Mouse (Mus musculus): ENCODE measurements around the gene Endog.
"Not testable (repeated sequence)": the region's sequence is repeated elsewhere in the genome, so short reads cannot be mapped to it uniquely, and the experiment has no call there.

Gene Endog

GRCm38 (mm10) chr2:30171997-30172382 is 697 bp downstream of the Endog start:
- DNase-seq = no peak

- DNase-seq = no peak
Observed at GRCm38 (mm10) chr2:30173541-30174240, 2.4 kb downstream of the Endog start.

DNA sequence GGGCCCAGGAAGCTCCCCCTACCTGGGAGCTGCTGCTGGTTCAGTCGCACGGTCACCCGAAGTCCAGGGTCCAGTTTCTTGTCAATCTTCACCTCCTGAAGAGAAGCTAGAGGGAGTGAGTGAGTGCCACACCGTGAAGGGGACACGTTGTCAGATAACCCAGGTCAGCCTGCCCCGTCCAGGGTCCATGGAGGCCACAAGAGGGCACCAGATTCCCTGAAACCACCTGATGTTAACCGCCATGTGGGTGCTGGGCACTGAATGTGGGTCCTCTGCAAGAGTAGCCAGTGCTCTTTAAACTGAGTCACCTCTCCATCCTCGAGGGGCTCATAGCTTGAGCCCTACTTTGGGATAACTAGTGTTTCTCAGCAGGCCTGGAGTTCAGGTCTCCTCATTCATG is 4.6 kb downstream of the Endog start:
- DNase-seq = no peak

DNA sequence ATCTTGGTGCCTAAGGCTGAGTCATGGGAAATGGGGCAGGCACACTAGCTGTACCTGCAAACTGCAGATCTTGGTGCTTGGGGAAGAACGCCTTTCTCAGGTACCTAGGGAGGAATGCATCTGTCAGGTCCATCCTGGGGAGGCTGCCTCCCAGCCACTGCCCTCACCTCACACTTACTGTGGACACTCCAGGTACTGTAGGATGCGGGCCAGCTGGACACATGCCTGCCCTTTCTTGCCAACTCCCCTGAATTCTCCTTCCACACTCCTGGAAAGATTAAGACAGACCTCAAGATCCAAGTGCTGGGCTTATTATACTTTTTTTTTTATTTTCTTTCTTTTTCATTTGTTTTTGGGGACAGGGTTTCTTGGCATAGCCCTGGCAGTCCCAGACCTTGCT is 5.3 kb downstream of the Endog start:
- no peak for DNase-seq

DNA sequence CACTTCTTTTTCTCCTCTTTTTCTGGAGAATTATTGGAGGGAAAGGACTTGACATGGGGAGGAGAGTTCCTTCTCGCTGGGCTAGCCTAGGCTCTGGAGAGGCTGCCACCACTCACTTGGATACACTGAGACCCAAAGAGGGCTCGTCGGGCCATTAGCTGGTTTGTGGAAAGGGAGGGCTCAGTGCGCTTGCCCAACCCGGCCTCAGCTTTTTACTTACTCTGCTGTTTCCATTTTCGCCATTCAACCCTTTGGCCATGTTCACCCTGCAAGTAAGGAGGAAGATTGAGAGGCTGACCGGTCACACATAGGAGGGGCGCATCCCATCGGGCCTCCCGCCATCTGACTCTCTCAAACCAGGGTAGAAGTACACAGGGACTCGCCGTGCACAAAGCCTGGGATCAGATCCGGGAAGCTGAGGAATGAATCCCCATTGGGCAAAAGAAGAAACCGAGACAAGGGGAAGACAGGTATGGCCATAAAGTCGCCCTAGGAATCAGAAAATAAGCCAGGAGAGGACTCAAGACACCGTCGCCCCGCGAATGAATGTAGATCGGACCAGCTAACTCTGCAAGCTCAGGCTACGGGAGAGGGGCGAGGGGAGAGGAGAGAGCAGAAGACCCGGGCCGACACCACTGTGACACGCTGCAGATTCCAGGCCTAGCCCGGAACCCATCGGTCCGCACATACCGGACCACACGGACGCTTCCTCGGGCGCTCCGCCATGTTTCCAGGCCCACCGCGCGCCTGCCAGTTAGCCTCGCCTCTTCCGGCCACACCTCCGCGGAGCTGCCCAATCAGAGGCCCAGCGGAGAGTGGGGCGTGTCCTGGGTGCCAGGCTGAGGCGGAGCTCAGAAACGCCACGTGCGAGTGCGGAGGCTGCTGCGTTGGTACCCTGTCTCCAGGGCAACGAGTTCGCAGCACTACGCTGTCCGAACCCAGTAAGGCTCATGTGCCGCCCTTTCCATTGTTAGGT is 6.7 kb downstream of the Endog start, which contains the start of gene Spout1:
Gene Spout1 (minus strand): TSS at position 760 of the 976 bp plus-strand sequence.
- DNase-seq = peak; percentile 96

DNA sequence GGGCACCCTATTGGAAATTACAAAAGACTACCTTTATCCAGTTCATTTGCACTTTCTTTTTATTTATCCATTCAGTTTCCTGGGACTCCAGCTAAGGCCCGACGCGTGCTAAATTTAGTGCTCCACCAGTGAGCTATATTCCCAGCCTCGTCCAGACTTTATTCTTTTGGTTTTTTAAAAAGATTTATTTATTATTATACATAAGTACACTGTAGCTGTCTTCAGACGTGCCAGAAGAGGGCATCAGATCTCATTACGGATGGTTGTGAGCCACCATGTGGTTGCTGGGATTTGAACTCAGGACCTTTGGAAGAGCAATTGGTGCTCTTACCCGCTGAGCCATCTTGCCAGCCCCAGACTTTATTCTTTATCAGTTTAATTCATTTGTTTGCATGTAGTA is 7.4 kb downstream of the Endog start:
- not testable (repeated sequence) for DNase-seq

GRCm38 (mm10) chr2:30182424-30182823 is 11.1 kb downstream of the Endog start:
- no peak for DNase-seq

GRCm38 (mm10) chr2:30183721-30184120 is 12.4 kb downstream of the Endog start:
- peak; percentile 58 for DNase-seq

DNA sequence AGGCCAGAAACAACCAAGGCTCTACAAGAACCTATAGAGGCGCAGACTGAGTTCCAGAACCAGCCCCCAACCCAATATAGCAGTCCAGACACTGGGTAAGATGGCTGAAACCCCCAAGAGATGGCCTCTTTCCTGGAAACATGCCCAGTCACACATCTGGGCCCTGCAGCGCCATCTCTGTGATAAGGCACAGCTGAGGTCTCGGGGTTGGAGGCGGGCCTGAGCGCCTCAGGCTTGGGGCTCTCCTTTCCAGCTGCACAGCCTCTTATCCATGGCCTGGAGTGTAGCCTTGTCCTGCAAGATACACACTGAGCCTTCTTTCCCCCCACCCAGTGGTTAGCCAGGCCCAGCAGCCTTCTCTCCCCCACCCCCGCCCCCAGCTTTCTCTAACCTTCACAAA is 14.0 kb downstream of the Endog start:
- no peak for DNase-seq

DNA sequence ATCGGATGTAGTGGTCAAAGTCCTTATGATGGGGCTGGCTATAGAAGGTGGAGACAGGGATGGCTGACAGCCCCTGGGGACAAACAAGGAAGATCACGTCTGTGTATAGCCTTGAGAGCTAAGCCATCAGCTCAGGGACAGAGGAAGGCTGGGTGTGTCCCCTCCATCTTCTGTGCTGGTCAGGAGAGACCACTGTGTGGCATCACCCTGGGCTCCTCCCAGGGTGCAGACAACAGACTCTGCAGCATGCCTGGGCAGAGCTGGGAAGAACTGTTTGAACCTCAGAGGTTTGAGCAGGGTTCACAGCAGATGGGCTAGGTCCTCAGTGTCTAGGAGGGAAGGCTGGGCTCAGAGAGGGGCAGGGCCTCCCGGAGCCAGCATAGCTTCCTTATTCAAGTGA is 14.4 kb downstream of the Endog start:
- DNase-seq = no peak

DNA sequence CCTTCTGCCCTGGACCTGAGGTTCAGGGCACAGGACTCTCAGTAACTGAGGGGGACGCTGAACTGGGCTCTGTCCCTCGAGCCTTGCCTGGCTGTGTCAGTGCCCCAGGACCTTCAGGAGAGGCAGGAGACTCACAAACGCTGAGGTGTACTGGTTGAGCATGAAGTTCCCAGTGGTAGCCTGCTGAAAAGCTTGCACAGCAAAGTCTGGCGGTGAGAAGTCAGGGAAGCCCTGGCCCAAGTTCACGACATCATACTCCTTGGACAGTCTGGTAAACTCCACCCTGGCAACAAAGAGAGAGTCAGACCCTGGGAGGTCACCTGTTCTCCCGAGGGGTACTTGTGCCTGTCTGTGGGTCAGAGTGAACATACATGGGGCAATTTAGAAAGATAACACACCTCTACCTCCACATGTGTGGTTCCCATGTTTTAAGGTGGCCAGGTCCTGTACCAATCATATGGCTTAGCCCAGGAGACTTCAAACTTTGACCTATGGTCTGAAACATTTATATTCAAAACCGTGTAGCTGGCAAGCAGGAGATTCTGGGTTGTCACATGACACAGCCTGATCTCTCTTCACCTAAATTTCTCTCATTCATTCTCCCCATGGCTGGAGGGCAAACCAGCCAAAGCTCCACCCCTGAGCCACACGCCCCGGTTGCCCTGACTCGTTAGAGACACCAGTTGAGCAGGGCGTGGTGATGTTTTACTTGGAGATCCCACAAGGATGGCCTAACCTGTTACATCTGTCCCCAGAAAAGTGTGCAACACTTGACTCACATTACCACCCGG is 20.7 kb downstream of the Endog start:
- DNase-seq = peak; percentile 62

DNA sequence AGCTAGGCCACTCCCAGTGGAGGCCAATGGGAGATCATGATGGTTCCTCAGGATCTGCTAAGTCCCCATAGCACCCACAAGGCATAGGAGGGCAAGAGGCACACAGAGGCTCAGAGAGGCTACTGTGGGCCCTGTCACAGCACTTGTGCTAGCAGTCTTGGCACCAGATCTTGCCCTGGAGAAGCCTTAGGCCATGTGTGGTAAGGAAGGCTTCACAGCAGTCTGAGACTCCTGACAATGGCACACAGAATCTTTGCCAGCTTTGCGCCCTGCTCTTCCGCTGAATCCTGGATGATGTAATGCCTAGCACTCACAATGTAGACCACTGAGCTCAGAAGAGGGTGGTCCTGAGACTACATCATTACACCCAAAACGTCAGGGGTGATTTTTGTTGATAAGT is 23.4 kb downstream of the Endog start:
- no peak for DNase-seq

DNA sequence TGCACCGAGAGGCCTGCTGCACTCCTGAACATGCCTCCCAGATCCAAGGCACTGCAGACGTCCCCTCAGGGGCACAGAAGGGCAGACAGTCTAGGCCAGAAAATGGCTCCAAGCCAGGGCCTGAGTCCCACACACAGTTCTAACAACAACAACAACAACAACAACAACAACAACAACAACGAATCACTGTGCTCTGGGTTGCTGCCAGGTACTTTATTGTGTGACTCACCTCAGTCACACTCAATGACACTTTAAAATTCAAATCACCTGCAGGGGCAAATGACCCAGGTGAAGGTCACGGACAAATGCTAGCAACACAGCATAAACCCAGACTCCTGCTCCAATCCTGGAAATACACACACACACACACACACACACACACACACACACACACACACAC is 26.7 kb downstream of the Endog start:
- peak; percentile 64 for DNase-seq

GRCm38 (mm10) chr2:30199984-30200383 is 28.7 kb downstream of the Endog start:
- DNase-seq = no peak

DNA sequence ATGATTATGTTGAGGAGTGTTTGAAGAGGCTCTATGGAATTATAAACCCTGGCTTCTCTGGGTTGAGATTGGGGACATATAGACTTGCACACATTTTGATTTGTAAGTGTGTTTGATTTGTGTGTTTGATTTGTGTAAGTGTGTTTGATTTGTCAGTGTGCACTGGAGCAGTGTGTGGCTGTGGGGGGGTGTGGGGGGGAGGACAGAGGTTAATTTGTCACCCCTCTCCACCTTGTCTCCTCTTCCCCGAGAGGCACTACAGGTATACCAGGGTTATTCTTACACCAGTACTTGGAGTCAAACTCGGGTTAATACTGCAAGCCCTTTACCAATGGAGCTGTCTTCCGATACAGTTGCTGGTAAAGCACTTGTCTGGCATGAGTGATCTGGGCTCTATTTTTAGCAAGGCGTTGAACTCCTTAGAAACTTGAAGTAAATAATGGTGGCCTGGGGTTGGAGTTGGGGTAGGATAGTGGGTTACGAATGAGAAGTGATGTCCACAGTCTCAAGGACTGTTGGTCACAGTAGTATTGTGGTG is 29.2 kb downstream of the Endog start:
- DNase-seq = no peak

- no peak for DNase-seq
Observed at GRCm38 (mm10) chr2:30203439-30203838, 32.1 kb downstream of the Endog start.

GRCm38 (mm10) chr2:30205255-30205628 is 33.9 kb downstream of the Endog start:
- no peak for DNase-seq

DNA sequence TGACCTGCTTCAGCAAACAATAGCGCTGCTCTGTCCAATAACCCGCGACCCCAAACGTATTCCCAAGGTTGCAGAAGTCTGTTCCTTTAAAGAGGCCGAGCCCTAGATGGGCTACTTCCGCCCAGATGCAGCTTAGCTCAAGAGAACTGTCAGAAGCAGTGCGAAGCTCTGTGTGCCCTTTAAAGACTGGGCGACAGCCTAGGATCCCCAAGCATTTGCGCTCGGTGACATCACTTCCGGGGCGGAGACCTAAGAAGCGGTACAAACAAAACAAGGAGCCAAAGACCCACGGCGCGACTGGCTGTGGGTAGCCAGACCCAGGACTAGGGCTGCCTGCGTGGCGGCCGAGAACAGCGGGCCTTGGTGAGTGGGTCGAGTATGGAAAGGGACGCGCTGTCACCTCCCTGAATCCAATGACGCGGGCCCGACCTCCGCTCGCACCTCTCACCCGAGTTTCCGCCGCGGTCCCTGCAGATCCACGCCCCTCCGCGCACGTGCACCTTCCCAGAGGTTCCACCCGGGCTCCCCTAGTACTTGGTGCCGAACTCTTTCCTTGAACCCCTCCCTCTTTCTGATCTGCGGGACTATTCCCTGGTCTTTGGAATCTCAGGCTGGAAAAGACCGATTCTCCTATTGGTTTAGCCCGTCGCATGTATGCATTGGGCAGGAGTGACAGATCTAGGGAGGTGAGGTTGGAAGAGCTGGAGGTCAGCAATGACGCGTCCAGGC is 34.5 kb downstream of the Endog start, which contains the start of gene Kyat1:
Gene Kyat1 (minus strand): TSS at position 219 of the 729 bp plus-strand sequence.
- DNase-seq = peak; percentile 96

- DNase-seq = no peak
Observed at GRCm38 (mm10) chr2:30207401-30207800, 36.1 kb downstream of the Endog start.

DNA sequence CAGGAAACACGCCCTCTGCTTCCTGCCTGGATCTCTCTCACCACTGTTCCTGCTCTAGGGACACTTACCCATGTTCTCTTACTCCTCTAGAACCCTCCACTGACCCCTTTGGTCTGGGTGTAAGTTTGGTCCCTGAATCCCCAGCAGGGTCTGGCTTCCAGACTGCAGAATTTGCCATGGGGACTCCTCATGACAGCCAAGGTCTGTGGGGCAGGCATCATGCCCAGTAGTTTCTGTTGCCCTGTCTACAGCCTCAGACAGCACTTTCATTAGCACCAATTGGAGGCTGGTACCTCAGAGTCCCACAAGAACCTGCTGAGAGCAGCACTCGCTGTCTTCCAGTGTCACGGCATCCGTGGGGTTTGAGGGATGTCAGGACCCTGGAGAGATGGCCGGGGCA is 36.6 kb downstream of the Endog start:
- DNase-seq = no peak

- no peak for DNase-seq
Observed at GRCm38 (mm10) chr2:30211408-30212168, 40.3 kb downstream of the Endog start.

All from kidney, postnatal 14 days (tissue).